Mouse (Mus musculus): ENCODE results near the gene Bphl. TPM values are rescaled to one million over a fixed set of nuclear protein-coding genes. Genes with fewer than 3 reads are reported as not detected.

The Bphl gene
- 42.8 TPM for polyA plus RNA-seq (2017; shearing (Covaris generic))

DNA sequence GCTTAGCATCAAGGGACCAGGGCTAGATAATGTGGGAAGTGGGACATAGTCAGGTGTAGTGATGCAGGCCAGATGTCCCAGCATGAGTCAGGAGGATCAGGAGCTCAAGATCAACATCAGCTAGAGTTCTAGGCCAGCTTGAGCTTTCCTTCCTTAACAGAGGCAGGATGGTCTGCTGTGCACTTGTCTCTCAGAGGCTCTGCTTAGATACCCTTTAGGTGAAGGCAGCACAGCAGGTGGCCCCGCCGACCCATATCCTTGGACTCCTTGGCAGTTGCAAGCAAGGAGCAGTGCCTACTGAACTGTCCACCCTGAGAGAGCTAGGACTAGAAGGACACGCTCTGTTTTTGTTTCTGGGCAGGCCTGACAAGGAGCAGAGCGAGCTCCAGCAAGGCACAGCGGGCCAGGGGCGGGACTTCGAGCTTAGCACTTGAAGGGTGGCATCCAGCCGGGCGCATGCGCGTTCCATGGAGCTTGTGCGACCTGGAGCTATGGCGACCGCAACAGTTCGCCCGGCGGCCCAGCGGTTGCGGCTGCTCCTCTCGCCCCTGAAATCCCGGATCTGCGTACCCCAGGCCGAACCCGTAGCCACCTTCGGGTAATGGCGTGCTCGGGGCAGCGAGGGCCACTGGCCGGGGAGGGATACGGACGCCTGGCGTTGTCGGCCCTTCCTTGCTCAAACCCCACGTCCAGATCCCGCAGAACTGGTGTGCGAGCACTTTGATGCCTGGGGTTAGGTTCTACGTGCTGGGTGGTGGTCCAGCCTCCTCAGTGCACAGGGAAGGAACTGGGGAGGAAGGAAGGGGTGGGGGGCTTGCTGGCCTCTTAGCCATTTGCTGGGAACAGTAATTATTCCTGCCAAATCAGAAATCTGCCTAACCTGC lies at the start of gene Bphl:
TSS of gene Bphl (plus strand) at position 426 of the 884 bp plus-strand sequence.

GRCm38 (mm10) chr13:34002058-34003006 lies 35.1 kb upstream of the Bphl start, which contains the start of the genes Ripk1 and Serpinb6a:
TSS of gene Ripk1 (plus strand) at chr13:34002363.
TSS of gene Serpinb6a (minus strand) at chr13:34002794.

GRCm38 (mm10) chr13:34077492-34078271 lies 40.3 kb downstream of the Bphl start, which contains the start of gene Tubb2a:
TSS of gene Tubb2a (minus strand) at chr13:34078007.

Other genes starting within 250 kb of the Bphl start
- not detected for gene Serpinb6e, start 194.2 kb upstream of the Bphl start, polyA plus RNA-seq (2017; shearing (Covaris generic))
- gene Serpinb6c, start 131.9 kb upstream of the Bphl start, polyA plus RNA-seq (2017; shearing (Covaris generic)) = not detected
- 10.2 TPM for gene Nqo2, start 72.9 kb upstream of the Bphl start, polyA plus RNA-seq (2017; shearing (Covaris generic))
- 15.9 TPM for gene Ripk1, start 35.2 kb upstream of the Bphl start, polyA plus RNA-seq (2017; shearing (Covaris generic))
- gene Serpinb6a, start 34.8 kb upstream of the Bphl start, polyA plus RNA-seq (2017; shearing (Covaris generic)) = 43.3 TPM
- gene Tubb2a, start 40.4 kb downstream of the Bphl start, polyA plus RNA-seq (2017; shearing (Covaris generic)) = 32.0 TPM
- gene Tubb2b, start 92.9 kb downstream of the Bphl start, polyA plus RNA-seq (2017; shearing (Covaris generic)) = 0.68 TPM
- gene Psmg4, start 125.4 kb downstream of the Bphl start, polyA plus RNA-seq (2017; shearing (Covaris generic)) = 80.2 TPM

All from CD4-positive, CD25-positive, alpha-beta regulatory T cell, adult 9 weeks (primary cell).